Mouse (Mus musculus): Measurements from ENCODE around the gene L3mbtl2. TPM values are rescaled to one million over a fixed set of nuclear protein-coding genes. Genes with fewer than 3 reads are reported as not detected.
A peak's percentile ranks its signal among the peaks of the same experiment; 100 is the strongest.
"Not testable (repeated sequence)": the region's sequence is repeated elsewhere in the genome, so short reads cannot be mapped to it uniquely, and the experiment has no call there.

Gene L3mbtl2
- polyA plus RNA-seq, 1 experiment: 34.8 TPM

DNA sequence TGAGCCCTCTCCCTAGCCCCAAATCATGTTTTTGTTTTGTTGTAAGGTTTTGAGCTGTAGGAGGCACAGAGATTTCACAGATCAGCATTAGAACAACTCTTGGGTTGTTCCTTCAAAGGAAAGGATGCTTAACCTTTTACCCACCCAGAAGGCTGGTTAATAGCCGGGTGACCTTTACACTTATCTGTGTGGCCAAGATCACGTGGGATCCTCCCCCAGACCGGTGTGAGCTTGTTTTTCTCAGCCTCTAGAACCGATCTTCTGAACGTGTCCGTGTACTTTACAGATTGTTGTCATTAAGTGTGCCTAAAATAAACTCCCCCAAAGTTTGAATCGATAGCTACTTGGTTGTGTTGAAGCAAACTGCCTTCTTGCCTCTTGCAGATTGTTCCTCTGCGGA lies 36.9 kb downstream of the L3mbtl2 start:
- H3K27me3 ChIP-seq (ENCODE audit: control insufficient read depth, insufficient read depth, insufficient read length): no peaks in the 10 kb centered on the region
- TF ChIP-seq FOSL1 (IDR thresholded peaks at IDR 0.05; ENCODE audit: insufficient read depth, low read length, poor library complexity, severe bottlenecking): no peak
- TF ChIP-seq USF1 (IDR thresholded peaks at IDR 0.05; ENCODE audit: low read depth): no peak
- TF ChIP-seq MAX (IDR thresholded peaks at IDR 0.05): no peak
- no peak for TF ChIP-seq CTCF (IDR thresholded peaks at IDR 0.05; ENCODE audit: control insufficient read depth, insufficient read depth, insufficient read length)
- TF ChIP-seq MYOD1 (IDR thresholded peaks at IDR 0.05; ENCODE audit: control insufficient read depth, insufficient read length, low read depth): no peak
- no peak for TF ChIP-seq CEBPB (IDR thresholded peaks at IDR 0.05; ENCODE audit: low read depth)
- no peak for TF ChIP-seq MYOG (IDR thresholded peaks at IDR 0.05; ENCODE audit: control insufficient read depth, extremely low read depth, insufficient read length)
- no peaks in the 10 kb centered on the region for H3K79me2 ChIP-seq (ENCODE audit: control insufficient read depth, insufficient read depth)
- H3K4me3 ChIP-seq (ENCODE audit: insufficient read depth, poor library complexity, severe bottlenecking): no peak overlapping the region
- peaks cover 40% of the 10 kb centered on the region for H3K36me3 ChIP-seq (ENCODE audit: control insufficient read depth, insufficient read depth)
- no peak overlapping the region for H3ac ChIP-seq (ENCODE audit: control insufficient read depth, insufficient read length, low read depth)
- H3K79me3 ChIP-seq (ENCODE audit: low read depth): no peaks in the 10 kb centered on the region

DNA sequence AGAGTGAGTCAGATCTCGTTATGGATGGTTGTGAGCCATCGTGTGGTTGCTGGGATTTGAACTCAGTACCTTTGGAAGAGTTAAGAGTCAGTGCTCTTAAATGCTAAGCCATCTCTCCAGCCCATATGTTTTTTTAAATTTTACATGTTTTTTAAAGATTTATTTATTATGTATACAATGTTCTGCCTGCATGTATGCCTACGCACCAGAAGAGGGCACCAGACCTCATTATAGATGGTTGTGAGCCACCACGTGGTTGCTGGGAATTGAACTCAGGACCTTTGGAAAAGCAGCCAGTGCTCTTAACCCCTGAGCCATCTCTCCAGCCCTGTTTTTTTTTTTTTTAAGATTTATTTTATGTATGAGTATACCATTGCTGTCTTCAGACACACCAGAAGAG lies 37.7 kb downstream of the L3mbtl2 start:
- not testable (repeated sequence) for H3K79me2 ChIP-seq (ENCODE audit: control insufficient read depth, insufficient read depth); H3K4me3 ChIP-seq (ENCODE audit: insufficient read depth, poor library complexity, severe bottlenecking)
- H3K36me3 ChIP-seq (ENCODE audit: control insufficient read depth, insufficient read depth): peaks cover 48% of the 10 kb centered on the region

DNA sequence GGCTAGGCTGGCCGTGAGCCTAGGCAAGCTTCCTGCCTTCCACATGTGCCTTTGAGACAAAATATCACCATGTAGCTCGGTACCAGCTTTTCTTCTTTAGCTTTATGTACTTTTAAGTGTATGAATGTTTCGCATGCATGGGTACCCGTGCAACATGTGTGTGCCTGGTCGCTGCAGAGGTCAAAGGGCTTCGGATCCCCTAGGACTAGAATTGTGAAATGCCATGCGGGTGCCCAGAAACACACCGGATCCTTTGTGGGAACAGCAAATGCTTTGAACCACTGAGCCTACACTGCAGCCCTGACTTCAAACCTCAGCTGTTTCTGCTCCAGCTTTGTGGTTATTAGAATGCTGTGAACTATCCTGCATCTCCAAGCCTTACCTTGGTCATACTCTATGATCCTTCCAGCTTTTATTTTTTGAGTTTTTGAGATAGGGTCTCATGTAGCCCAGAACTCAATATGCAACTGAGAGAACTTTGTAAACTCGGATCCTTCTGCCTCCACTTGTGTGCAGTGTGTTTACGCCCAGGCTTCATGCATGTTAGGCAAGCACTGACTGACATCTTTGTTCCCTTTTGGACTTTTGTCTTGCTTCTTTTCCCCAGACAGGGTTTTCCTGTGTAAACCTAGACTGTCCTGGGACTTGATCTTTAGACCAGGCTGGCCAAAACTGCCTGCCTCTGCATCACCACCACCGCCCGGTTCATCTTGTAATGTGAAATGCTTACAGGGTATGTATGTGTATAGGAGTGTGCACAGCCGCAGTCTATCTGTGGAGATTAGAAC lies 38.8 kb downstream of the L3mbtl2 start:
- Histone ChIP-seq H3K79me2 (ENCODE audit: control insufficient read depth, insufficient read depth) (no peaks in the 10 kb centered on the region), H3K79me3 (ENCODE audit: low read depth) (no peaks in the 10 kb centered on the region), H3K36me3 (ENCODE audit: control insufficient read depth, insufficient read depth) (peaks cover 57% of the 10 kb centered on the region), H3K4me3 (ENCODE audit: insufficient read depth, poor library complexity, severe bottlenecking) (no peak overlapping the region), H3ac (ENCODE audit: control insufficient read depth, insufficient read length, low read depth) (no peak overlapping the region), H3K27me3 (ENCODE audit: control insufficient read depth, insufficient read depth, insufficient read length) (no peaks in the 10 kb centered on the region)
- TF ChIP-seq MAX (IDR thresholded peaks at IDR 0.05) (no peak), FOSL1 (IDR thresholded peaks at IDR 0.05; ENCODE audit: insufficient read depth, low read length, poor library complexity, severe bottlenecking) (no peak), USF1 (IDR thresholded peaks at IDR 0.05; ENCODE audit: low read depth) (no peak), CTCF (IDR thresholded peaks at IDR 0.05; ENCODE audit: control insufficient read depth, insufficient read depth, insufficient read length) (no peak), MYOD1 (IDR thresholded peaks at IDR 0.05; ENCODE audit: control insufficient read depth, insufficient read length, low read depth) (no peak), MYOG (IDR thresholded peaks at IDR 0.05; ENCODE audit: control insufficient read depth, extremely low read depth, insufficient read length) (no peak), CEBPB (IDR thresholded peaks at IDR 0.05; ENCODE audit: low read depth) (peak; percentile 37)

More for the DNA sequence above, 37.7 kb downstream of the L3mbtl2 start:
- not testable (repeated sequence) for H3K79me3 ChIP-seq (ENCODE audit: low read depth); H3K27me3 ChIP-seq (ENCODE audit: control insufficient read depth, insufficient read depth, insufficient read length); H3ac ChIP-seq (ENCODE audit: control insufficient read depth, insufficient read length, low read depth)

DNA sequence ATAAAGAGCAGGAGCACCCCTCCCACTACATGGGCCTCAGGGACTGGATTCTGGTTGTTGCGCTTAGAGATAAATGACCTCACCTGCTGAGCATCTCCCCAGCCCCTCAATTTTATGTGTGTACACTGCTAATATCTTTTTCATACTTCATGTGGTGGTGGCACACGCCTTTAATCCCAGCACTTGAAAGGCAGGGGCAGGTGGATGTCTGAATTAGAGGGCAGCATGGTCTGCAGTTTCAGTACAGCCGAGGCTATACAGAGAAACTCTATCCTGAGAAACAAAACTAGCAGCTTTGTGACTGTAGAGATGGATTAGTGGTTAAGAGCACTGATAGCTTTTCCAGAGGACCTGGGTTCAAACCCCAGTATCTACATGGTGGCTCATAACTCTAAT lies 39.4 kb downstream of the L3mbtl2 start:
- H3ac ChIP-seq (ENCODE audit: control insufficient read depth, insufficient read length, low read depth): no peak overlapping the region
- no peaks in the 10 kb centered on the region for H3K27me3 ChIP-seq (ENCODE audit: control insufficient read depth, insufficient read depth, insufficient read length)
- no peak overlapping the region for H3K4me3 ChIP-seq (ENCODE audit: insufficient read depth, poor library complexity, severe bottlenecking)
- no peaks in the 10 kb centered on the region for H3K79me3 ChIP-seq (ENCODE audit: low read depth)
- TF ChIP-seq MYOD1 (IDR thresholded peaks at IDR 0.05; ENCODE audit: control insufficient read depth, insufficient read length, low read depth): peak; percentile 70
- TF ChIP-seq CEBPB (IDR thresholded peaks at IDR 0.05; ENCODE audit: low read depth): no peak
- H3K79me2 ChIP-seq (ENCODE audit: control insufficient read depth, insufficient read depth): peaks cover under 1% of the 10 kb centered on the region
- H3K36me3 ChIP-seq (ENCODE audit: control insufficient read depth, insufficient read depth): peaks cover 63% of the 10 kb centered on the region

DNA sequence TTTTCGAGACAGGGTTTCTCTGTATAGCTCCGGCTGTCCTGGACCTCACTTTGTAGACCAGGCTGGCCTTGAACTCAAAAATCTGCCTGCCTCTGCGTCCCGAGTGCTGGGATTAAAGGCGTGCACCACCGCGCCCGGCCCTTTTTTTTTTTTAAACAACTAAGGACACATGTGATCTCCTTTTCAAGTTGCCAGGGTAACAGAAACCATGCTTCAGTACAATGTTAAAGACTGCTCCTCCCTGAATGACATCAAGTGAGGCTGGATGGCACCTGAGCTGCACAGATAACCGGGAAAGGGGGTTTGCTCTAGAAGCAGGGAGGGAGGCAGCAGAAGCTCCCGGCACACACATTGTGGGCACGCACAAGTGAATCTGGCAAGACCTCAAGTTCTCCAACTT lies 45.3 kb downstream of the L3mbtl2 start:
- TF ChIP-seq CTCF (IDR thresholded peaks at IDR 0.05; ENCODE audit: control insufficient read depth, insufficient read depth, insufficient read length) (no peak), FOSL1 (IDR thresholded peaks at IDR 0.05; ENCODE audit: insufficient read depth, low read length, poor library complexity, severe bottlenecking) (no peak), MYOG (IDR thresholded peaks at IDR 0.05; ENCODE audit: control insufficient read depth, extremely low read depth, insufficient read length) (no peak), MAX (IDR thresholded peaks at IDR 0.05) (no peak), USF1 (IDR thresholded peaks at IDR 0.05; ENCODE audit: low read depth) (no peak), CEBPB (IDR thresholded peaks at IDR 0.05; ENCODE audit: low read depth) (no peak), MYOD1 (IDR thresholded peaks at IDR 0.05; ENCODE audit: control insufficient read depth, insufficient read length, low read depth) (no peak)
- Histone ChIP-seq H3K4me3 (ENCODE audit: insufficient read depth, poor library complexity, severe bottlenecking) (no peak overlapping the region), H3K27me3 (ENCODE audit: control insufficient read depth, insufficient read depth, insufficient read length) (no peaks in the 10 kb centered on the region), H3K36me3 (ENCODE audit: control insufficient read depth, insufficient read depth) (peaks cover 95% of the 10 kb centered on the region), H3K79me2 (ENCODE audit: control insufficient read depth, insufficient read depth) (peaks cover 22% of the 10 kb centered on the region), H3K79me3 (ENCODE audit: low read depth) (peaks cover under 1% of the 10 kb centered on the region), H3ac (ENCODE audit: control insufficient read depth, insufficient read length, low read depth) (no peak overlapping the region)

DNA sequence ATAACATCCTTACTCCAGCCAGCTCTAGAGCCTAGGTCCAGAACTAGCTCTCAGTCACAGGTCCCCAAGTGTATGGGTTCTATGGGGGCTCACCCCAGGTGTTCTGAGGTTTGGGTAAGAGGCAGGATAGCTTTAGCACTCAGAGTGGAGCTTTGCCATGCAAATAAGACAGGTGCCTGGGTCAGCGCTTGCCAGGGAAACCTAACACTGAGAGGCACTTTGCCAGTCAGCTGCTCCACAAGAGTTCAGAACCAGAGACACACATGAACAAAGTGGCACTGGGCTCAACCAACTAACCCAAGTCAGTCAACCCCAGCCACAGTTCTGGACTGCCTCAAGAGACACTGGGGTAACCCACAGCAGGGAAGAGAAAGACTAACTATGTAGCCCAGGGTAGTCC lies 46.0 kb downstream of the L3mbtl2 start:
- peaks cover 2% of the 10 kb centered on the region for H3K79me3 ChIP-seq (ENCODE audit: low read depth)
- H3K79me2 ChIP-seq (ENCODE audit: control insufficient read depth, insufficient read depth): peaks cover 22% of the 10 kb centered on the region
- no peak for TF ChIP-seq CEBPB (IDR thresholded peaks at IDR 0.05; ENCODE audit: low read depth)

More for the DNA sequence above, 46.0 kb downstream of the L3mbtl2 start:
- H3K36me3 ChIP-seq (ENCODE audit: control insufficient read depth, insufficient read depth): peaks cover 91% of the 10 kb centered on the region
- H3K4me3 ChIP-seq (ENCODE audit: insufficient read depth, poor library complexity, severe bottlenecking): no peak overlapping the region
- no peaks in the 10 kb centered on the region for H3K27me3 ChIP-seq (ENCODE audit: control insufficient read depth, insufficient read depth, insufficient read length)
- H3ac ChIP-seq (ENCODE audit: control insufficient read depth, insufficient read length, low read depth): no peak overlapping the region

Measured in C2C12 (cell line).